Mouse (Mus musculus) cerebellum, adult 18-20 months (tissue): ENCODE measurements at regions not wholly inside any gene's neighbourhood (a gene's known extent, or its start where the extent isn't known, plus 50 kb on each side); places are given as distances from the start of the nearest gene placed in this dataset.
"Not testable (repeated sequence)": the region's sequence is repeated elsewhere in the genome, so short reads cannot be mapped to it uniquely, and the experiment has no call there.

Source experiments
- DNase-seq, 2 experiments: peaks; one replicate each; pipeline ENCODE4 v3.0.0; 2021

GRCm38 (mm10) chr14:48607131-48607530, 66.5 kb downstream of the Otx2 start:
- DNase-seq, result no peak

DNA sequence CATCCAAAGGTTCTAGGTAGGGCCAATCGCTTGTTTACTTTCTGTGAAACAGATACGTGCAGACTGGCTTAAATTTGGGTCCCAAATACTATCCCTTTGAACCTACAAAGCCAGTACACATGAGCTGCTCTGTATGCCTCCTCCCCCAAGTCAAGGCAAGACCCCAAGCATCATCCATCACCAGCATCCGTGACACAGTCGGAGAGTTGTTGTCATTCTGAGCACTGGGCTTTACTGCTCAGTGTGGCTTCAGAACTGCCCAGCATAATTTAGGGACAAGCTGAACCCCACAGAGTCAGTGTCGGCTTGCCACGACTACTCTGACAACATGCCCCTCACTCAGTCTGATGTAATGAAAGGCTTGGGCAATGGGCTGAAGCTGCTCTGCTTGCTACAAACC, 70.1 kb downstream of the Otx2 start:
- no peak for DNase-seq

- DNase-seq, result no peak
Observed at GRCm38 (mm10) chr14:48594334-48594733, 79.3 kb downstream of the Otx2 start.

DNA sequence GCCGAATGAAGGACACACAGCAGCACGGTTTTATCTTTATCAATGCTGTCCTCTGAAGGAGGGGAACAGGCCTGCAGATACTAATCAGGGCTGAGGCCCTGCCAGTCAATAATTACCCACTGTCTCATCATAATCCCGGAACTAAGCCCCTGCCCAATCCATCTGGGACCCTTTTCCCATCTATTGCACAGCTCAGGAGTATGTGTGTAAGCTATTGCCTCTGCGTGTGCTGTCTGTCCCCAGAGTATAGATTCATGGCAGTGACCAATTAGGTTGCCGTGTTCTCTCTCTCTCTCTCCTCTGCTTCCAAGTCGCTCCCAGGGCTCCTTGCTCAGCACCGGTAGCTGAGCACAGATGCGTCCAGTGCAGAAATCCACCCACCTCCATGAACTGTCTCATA, 80.3 kb downstream of the Otx2 start:
- no peak for DNase-seq

- no peak for DNase-seq
Observed at GRCm38 (mm10) chr14:48591483-48592230, 82.0 kb downstream of the Otx2 start.

GRCm38 (mm10) chr14:48590426-48590825, 83.2 kb downstream of the Otx2 start:
- no peak for DNase-seq

DNA sequence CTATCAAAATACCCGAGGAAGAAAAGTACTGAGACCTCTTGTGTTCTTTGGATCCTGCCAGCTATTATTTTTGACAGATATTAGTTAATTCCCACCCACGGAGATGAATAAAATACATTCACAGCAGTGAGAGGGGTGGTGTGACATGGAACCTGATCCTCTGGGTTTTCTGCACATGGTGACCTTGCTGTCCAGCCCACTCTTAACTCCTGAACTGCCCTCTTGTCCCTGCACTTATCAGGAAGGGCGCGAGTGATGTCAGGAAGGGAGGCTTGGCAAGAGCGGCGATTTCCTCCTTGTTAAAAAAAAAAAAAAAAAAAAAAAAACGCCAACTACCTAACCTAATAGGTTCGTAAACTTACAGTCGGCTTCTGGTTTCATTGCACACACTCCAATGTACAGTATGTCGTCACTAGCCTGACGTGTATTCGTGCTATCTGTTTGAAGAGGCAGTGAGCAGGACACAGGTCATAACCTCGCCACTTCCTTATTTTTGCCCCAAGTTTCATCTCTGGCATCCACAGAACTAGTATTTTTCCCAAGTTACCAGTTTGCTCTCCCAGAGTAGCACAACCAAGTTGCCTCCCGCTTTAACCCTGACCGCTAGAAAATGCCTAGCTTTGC, 83.8 kb downstream of the Otx2 start:
- DNase-seq, result no peak

GRCm38 (mm10) chr14:48585820-48586219, 87.8 kb downstream of the Otx2 start:
- DNase-seq, result no peak

DNA sequence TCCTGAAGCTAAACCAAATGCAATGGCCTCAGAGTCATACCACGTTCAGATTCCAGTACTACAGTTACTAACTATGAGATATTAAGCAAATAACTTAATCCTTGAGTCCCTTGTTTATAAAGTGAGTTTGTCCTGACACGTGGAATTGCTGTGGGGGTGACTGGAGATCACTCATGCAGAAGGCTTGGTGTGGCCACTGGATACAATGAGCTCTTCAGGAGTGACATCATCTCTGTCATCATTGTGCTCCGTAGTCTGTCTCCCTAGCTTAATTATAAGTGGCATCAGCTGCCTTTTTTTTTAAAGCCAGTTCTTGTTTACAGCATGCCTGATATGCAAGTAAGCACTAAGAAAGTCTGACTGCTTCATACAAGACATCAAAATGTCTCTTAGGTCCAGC, 89.0 kb downstream of the Otx2 start:
- DNase-seq, result no peak

- DNase-seq, result no peak
Observed at GRCm38 (mm10) chr14:48583516-48583915, 90.1 kb downstream of the Otx2 start.

GRCm38 (mm10) chr14:48582080-48582479, 91.5 kb downstream of the Otx2 start:
- DNase-seq, result peak in 1 of 2 experiments; percentile 14

DNA sequence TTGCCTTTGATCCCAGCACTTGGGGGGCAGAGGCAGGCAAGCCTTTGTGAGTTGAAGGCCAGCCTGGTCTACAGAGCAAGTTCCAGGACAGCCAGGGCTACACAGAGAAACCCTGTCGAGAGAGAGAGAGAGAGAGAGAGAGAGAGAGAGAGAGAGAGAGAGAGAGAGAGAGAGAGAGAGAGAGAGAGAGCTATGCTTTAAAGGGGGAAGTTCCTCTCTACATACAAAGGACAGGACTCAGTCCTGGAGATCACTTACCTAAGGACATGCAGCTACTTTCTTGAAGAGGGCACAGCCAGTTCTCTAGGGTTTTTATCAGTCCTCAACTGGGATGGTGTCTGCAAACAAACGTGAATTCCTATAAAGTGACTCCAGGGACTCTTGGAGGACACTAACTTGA, 92.3 kb downstream of the Otx2 start:
- DNase-seq, result not testable (repeated sequence)

DNA sequence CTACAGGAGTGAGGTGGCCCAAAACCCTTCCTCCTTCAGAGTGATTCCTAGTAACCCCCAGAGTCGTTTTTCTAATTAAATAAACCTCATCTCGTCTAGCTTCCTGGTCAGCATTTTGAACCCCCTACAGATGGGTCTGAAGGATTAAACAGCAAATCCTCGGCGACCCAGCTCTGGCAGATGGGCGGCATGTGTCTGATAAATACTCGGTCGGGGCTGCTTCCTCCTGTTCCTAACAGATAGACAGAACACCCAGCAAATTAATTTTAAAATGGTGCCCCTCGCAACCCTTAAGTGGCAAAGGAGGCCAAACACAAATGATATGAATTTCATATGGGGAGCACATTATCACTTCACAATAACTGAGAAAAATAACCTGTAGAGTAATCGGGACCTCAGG, 93.2 kb downstream of the Otx2 start:
- no peak for DNase-seq

DNA sequence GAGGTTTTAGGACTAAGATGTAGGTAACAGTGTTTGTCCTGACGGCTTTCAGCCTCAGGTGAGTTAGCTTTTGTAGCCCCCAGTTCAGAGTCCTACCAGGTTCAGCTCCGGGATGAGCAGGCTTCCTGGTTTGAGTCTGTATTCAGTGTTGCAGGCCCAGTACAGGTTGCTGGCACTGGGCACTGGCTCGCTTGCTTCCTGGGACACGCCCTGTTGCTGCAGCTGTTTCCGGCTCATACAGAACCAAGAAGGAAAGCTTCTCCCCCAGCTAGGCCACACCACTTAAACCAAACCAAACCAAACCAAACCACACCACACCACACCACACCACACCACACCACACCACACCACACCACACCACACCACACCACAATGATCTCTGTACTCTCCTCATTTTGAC, 93.6 kb downstream of the Otx2 start:
- no peak for DNase-seq
